Mouse (Mus musculus) neural tube, embryonic 12.5 days (tissue): ENCODE data around the gene Apoc1. TPM values are rescaled to one million over a fixed set of nuclear protein-coding genes. Genes with fewer than 3 reads are reported as not detected.

ENCODE experiments used
- ATAC-seq: fragments of 200-750 bp; cut with Nextera tagmentation; 2 replicates; pipeline ENCODE4 v1.8.0; 2017; ENCODE audit warnings: low read depth, mild to moderate bottlenecking, moderate TSS enrichment, moderate library complexity; ENCODE audit not compliant: low FRiP score
- H3K27ac ChIP-seq: fragments of 300-500 bp; sonication (generic); 2 replicates; pipeline ENCODE4 v1.5.1; 2016
- H3K27me3 ChIP-seq: fragments of 300-500 bp; sonication (generic); replicated peaks from 2 replicates; pipeline ENCODE4 v1.6.1; 2016; ENCODE audit warnings: mild to moderate bottlenecking
- H3K36me3 ChIP-seq: fragments of 300-500 bp; sonication (generic); 2 replicates; pipeline ENCODE4 v1.6.1; 2016; ENCODE audit warnings: mild to moderate bottlenecking
- H3K4me1 ChIP-seq: fragments of 300-500 bp; sonication (generic); 2 replicates; pipeline ENCODE4 v1.6.1; 2016
- H3K4me2 ChIP-seq: fragments of 300-500 bp; sonication (generic); replicated peaks from 2 replicates; pipeline ENCODE4 v1.6.1; 2016; ENCODE audit warnings: mild to moderate bottlenecking
- H3K4me3 ChIP-seq: fragments of 300-500 bp; sonication (generic); 2 replicates; pipeline ENCODE4 v1.5.1; 2016
- H3K9ac ChIP-seq: fragments of 300-500 bp; sonication (generic); 2 replicates; pipeline ENCODE4 v1.6.1; 2016; ENCODE audit warnings: mild to moderate bottlenecking
- H3K9me3 ChIP-seq: fragments of 300-500 bp; sonication (generic); 2 replicates; pipeline ENCODE4 v1.6.1; 2016; ENCODE audit warnings: mild to moderate bottlenecking
- WGBS: fragments of 180-500 bp; shearing (Covaris S2); methylation state at CpG from one replicate; pipeline ENCODE4 v1.1.7; 2016; 5-methylcytosine and 5-hydroxymethylcytosine counted together
- polyA plus RNA-seq: library from polyadenylated mRNA; unstranded; fragments of >200 nt; fragmentation: Nextera tagmentation; extraction: Ambion mirVana; gene quantifications from 2 replicates; pipeline ENCODE4 v1.2.1, GENCODE M21; 2016

The Apoc1 gene
- polyA plus RNA-seq, 1 experiment from 2014 or later = 4.9 TPM

GRCm38 (mm10) chr7:19701069-19701761 is 8.8 kb upstream of the Apoc1 start:
- whole genome bisulfite sequencing = 33% methylated on average over 22 of the region's 22 CpGs
- Histone ChIP-seq H3K27ac (no peak overlapping the region), H3K9me3 (peaks cover 6% of the 10 kb centered on the region; the same call in 1 of the 2 replicates), H3K4me1 (peaks cover 13% of the 10 kb centered on the region), H3K4me3 (no peak overlapping the region), H3K36me3 (peaks cover 33% of the 10 kb centered on the region), H3K27me3 (no peaks in the 10 kb centered on the region), H3K9ac (no peak overlapping the region), H3K4me2 (no peak overlapping the region)
- ATAC-seq = peak; percentile 49; the same call in 1 of the 2 replicates

GRCm38 (mm10) chr7:19700299-19701068 is 8.0 kb upstream of the Apoc1 start:
- no peak overlapping the region for H3K4me2 ChIP-seq
- peaks cover 13% of the 10 kb centered on the region for H3K4me1 ChIP-seq
- H3K9me3 ChIP-seq = peaks cover 9% of the 10 kb centered on the region; the same call in 1 of the 2 replicates
- no peak overlapping the region for H3K27ac ChIP-seq
- no peak overlapping the region for H3K9ac ChIP-seq
- no peaks in the 10 kb centered on the region for H3K27me3 ChIP-seq
- 69% methylated on average over 12 of the region's 12 CpGs for WGBS
- no peak overlapping the region for H3K4me3 ChIP-seq
- H3K36me3 ChIP-seq = peaks cover 32% of the 10 kb centered on the region
- no peak for ATAC-seq

GRCm38 (mm10) chr7:19699827-19700148 is 7.3 kb upstream of the Apoc1 start:
- H3K9ac ChIP-seq = no peak overlapping the region
- peaks cover 32% of the 10 kb centered on the region for H3K36me3 ChIP-seq
- peaks cover 13% of the 10 kb centered on the region for H3K4me1 ChIP-seq
- 0 out of 2 replicates have a peak overlapping the region, but pooled peaks have one; percentile 63 for H3K4me2 ChIP-seq
- ATAC-seq = no peak
- no peak overlapping the region for H3K4me3 ChIP-seq
- H3K9me3 ChIP-seq = peaks cover 9% of the 10 kb centered on the region; the same call in 1 of the 2 replicates
- 87% methylated on average over 4 of the region's 4 CpGs for WGBS
- no peak overlapping the region for H3K27ac ChIP-seq
- no peaks in the 10 kb centered on the region for H3K27me3 ChIP-seq

- ATAC-seq = peak; percentile 53
- Histone ChIP-seq H3K27ac (no peak within 1 kb of the TSS), H3K27me3 (no peaks in the 10 kb centered on the region), H3K4me3 (peak within 1 kb of the TSS; percentile 23), H3K36me3 (peaks cover 28% of the 10 kb centered on the region), H3K9me3 (peaks cover 9% of the 10 kb centered on the region; the same call in 1 of the 2 replicates), H3K9ac (peak within 1 kb of the TSS; percentile 47), H3K4me2 (peak within 1 kb of the TSS; percentile 63), H3K4me1 (peaks cover 13% of the 10 kb centered on the region)
- WGBS = 1% methylated on average over 20 of the region's 20 CpGs
These were observed 6.7 kb upstream of the Apoc1 start, which contains the start of gene Apoe for GRCm38 (mm10) chr7:19698907-19699826. TSS of gene Apoe (minus strand) at chr7:19699188.

- 3% methylated on average over 28 of the region's 28 CpGs for WGBS
- Histone ChIP-seq H3K9me3 (peaks cover 9% of the 10 kb centered on the region; the same call in 1 of the 2 replicates), H3K4me3 (peak overlapping the region; percentile 23), H3K27ac (no peak overlapping the region), H3K4me2 (peak overlapping the region; percentile 63), H3K4me1 (peaks cover 17% of the 10 kb centered on the region), H3K9ac (0 out of 2 replicates have a peak overlapping the region, but pooled peaks have one; percentile 47), H3K27me3 (no peaks in the 10 kb centered on the region), H3K36me3 (peaks cover 25% of the 10 kb centered on the region)
- ATAC-seq = no peak
These were observed 5.8 kb upstream of the Apoc1 start for GRCm38 (mm10) chr7:19697949-19698906.

- 95% methylated on average over 34 of the region's 34 CpGs for WGBS
- H3K4me3 ChIP-seq = no peak overlapping the region
- H3K27ac ChIP-seq = no peak overlapping the region
- peaks cover 9% of the 10 kb centered on the region; the same call in 1 of the 2 replicates for H3K9me3 ChIP-seq
- peaks cover 7% of the 10 kb centered on the region for H3K36me3 ChIP-seq
- H3K4me1 ChIP-seq = peaks cover 20% of the 10 kb centered on the region
- H3K4me2 ChIP-seq = no peak overlapping the region
- ATAC-seq = no peak
- no peaks in the 10 kb centered on the region for H3K27me3 ChIP-seq
- no peak overlapping the region for H3K9ac ChIP-seq
These were observed 3.9 kb upstream of the Apoc1 start for GRCm38 (mm10) chr7:19696336-19696873.

GRCm38 (mm10) chr7:19695881-19696280 is 3.4 kb upstream of the Apoc1 start:
- H3K9me3 ChIP-seq = peaks cover 9% of the 10 kb centered on the region; the same call in 1 of the 2 replicates
- no peak for ATAC-seq
- H3K27me3 ChIP-seq = no peaks in the 10 kb centered on the region
- 88% methylated on average over 6 of the region's 6 CpGs for WGBS
- H3K4me3 ChIP-seq = no peak overlapping the region
- H3K9ac ChIP-seq = no peak overlapping the region
- H3K4me1 ChIP-seq = peaks cover 20% of the 10 kb centered on the region
- H3K36me3 ChIP-seq = peaks cover 6% of the 10 kb centered on the region
- H3K4me2 ChIP-seq = no peak overlapping the region
- H3K27ac ChIP-seq = no peak overlapping the region

- Histone ChIP-seq H3K36me3 (peaks cover 6% of the 10 kb centered on the region), H3K27me3 (no peaks in the 10 kb centered on the region), H3K4me2 (no peak overlapping the region), H3K27ac (no peak overlapping the region), H3K9ac (no peak overlapping the region), H3K4me1 (peaks cover 20% of the 10 kb centered on the region), H3K9me3 (peaks cover 9% of the 10 kb centered on the region; the same call in 1 of the 2 replicates), H3K4me3 (no peak overlapping the region)
- 67% methylated on average over 8 of the region's 8 CpGs for WGBS
- no peak for ATAC-seq
These were observed 2.7 kb upstream of the Apoc1 start for GRCm38 (mm10) chr7:19695213-19695594.

- H3K27ac ChIP-seq = no peak overlapping the region
These were observed 2.1 kb upstream of the Apoc1 start for GRCm38 (mm10) chr7:19694336-19695212.

GRCm38 (mm10) chr7:19693421-19693820 is 961 bp upstream of the Apoc1 start:
- 21% methylated on average over 10 of the region's 10 CpGs for WGBS
- Histone ChIP-seq H3K9ac (no peak overlapping the region), H3K27me3 (no peaks in the 10 kb centered on the region), H3K9me3 (peaks cover 9% of the 10 kb centered on the region; the same call in 1 of the 2 replicates), H3K4me2 (no peak overlapping the region), H3K36me3 (peaks cover 6% of the 10 kb centered on the region), H3K27ac (no peak overlapping the region), H3K4me3 (no peak overlapping the region), H3K4me1 (peaks cover 8% of the 10 kb centered on the region)
- no peak for ATAC-seq

More at GRCm38 (mm10) chr7:19694336-19695212, 2.1 kb upstream of the Apoc1 start:
- 86% methylated on average over 10 of the region's 10 CpGs for WGBS
- H3K4me2 ChIP-seq = no peak overlapping the region
- H3K36me3 ChIP-seq = peaks cover 6% of the 10 kb centered on the region
- peaks cover 20% of the 10 kb centered on the region for H3K4me1 ChIP-seq
- H3K27me3 ChIP-seq = no peaks in the 10 kb centered on the region
- H3K4me3 ChIP-seq = no peak overlapping the region
- ATAC-seq = no peak
- no peak overlapping the region for H3K9ac ChIP-seq
- peaks cover 9% of the 10 kb centered on the region; the same call in 1 of the 2 replicates for H3K9me3 ChIP-seq
